Mouse (Mus musculus) lung, embryonic 15.5 days (tissue): Measurements from ENCODE around the gene Eef1akmt1. TPM values are rescaled to one million over a fixed set of nuclear protein-coding genes. Genes with fewer than 3 reads are reported as not detected.

Experiments
- ATAC-seq: fragments of 200-750 bp; cut with Nextera tagmentation; 2 replicates; pipeline ENCODE4 v1.8.0; 2017; ENCODE audit warnings: moderate number of reproducible peaks, borderline replicate concordance; ENCODE audit not compliant: low FRiP score, low TSS enrichment; ENCODE audit errors: extremely low read depth
- H3K27ac ChIP-seq: fragments of 300-500 bp; sonication (generic); 2 replicates; pipeline ENCODE4 v1.5.1; 2015; ENCODE audit warnings: moderate library complexity, mild to moderate bottlenecking, inconsistent platforms
- H3K27me3 ChIP-seq: fragments of 300-500 bp; sonication (generic); 2 replicates; pipeline ENCODE4 v1.6.1; 2015; ENCODE audit warnings: inconsistent platforms
- H3K36me3 ChIP-seq: fragments of 300-500 bp; sonication (generic); 2 replicates; pipeline ENCODE4 v1.6.1; 2015; ENCODE audit warnings: inconsistent platforms
- H3K4me1 ChIP-seq: fragments of 300-500 bp; sonication (generic); 2 replicates; pipeline ENCODE4 v1.6.1; 2015; ENCODE audit warnings: inconsistent platforms
- H3K4me2 ChIP-seq: fragments of 300-500 bp; sonication (generic); 2 replicates; pipeline ENCODE4 v1.6.1; 2015; ENCODE audit warnings: inconsistent platforms, mild to moderate bottlenecking, moderate library complexity
- H3K4me3 ChIP-seq: fragments of 300-500 bp; sonication (generic); 2 replicates; pipeline ENCODE4 v1.5.1; 2015; ENCODE audit warnings: mild to moderate bottlenecking, inconsistent platforms
- H3K9ac ChIP-seq: fragments of 300-500 bp; sonication (generic); 2 replicates; pipeline ENCODE4 v1.6.1; 2015; ENCODE audit warnings: inconsistent platforms
- H3K9me3 ChIP-seq: fragments of 300-500 bp; sonication (generic); 2 replicates; pipeline ENCODE4 v1.6.1; 2016; ENCODE audit warnings: inconsistent platforms
- WGBS: fragments of 180-500 bp; shearing (Covaris S2); methylation state at CpG from one replicate; pipeline ENCODE4 v1.1.7; 2015; 5-methylcytosine and 5-hydroxymethylcytosine counted together
- polyA plus RNA-seq: library from polyadenylated mRNA; unstranded; fragments of >200 nt; fragmentation: Nextera tagmentation; extraction: Ambion mirVana; gene quantifications from 2 replicates; pipeline ENCODE4 v1.2.1, GENCODE M21; 2015

Gene Eef1akmt1
- polyA plus RNA-seq, 1 experiment from 2014 or later = 106 TPM

DNA sequence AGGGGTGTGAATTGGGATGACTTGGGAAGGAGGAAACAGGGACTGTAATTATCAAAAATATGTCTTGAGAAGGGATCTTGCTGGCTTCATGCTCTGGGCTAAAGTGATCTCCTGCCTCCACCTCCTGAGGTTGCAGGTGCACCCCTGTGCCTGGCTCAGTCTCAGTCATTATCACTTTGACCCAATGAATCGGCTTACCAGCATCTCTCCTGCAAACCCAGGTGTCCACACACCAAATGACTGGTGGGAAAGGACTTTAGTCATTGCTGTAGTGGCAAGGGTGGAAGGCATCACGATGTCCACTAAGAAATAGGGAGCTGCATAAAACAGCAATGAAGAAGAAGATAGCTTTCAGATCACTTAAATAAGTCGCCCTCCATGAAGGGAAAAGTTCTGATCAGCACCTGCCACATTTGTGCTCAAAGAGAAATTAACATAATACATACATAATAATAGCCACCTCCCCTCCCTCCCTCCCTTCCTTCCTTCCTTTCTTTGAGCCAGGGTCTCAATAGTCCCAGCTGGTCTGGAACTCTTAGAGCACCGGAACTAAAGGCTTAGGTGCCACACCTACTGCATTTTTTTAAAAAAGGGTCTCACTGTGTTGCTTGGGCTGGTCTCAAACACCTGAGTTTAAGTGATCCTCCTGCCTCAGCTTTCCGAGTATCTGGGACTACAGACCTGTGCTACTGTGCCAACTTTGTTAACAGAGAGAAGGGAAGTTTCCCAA, 41.5 kb downstream of the Eef1akmt1 start:
- no peak overlapping the region for H3K4me2 ChIP-seq
- H3K9me3 ChIP-seq = no peaks in the 10 kb centered on the region
- no peaks in the 10 kb centered on the region for H3K27me3 ChIP-seq
- no peak overlapping the region for H3K4me3 ChIP-seq
- peaks cover 18% of the 10 kb centered on the region for H3K4me1 ChIP-seq
- 65% methylated on average over 5 of the region's 5 CpGs for WGBS
- H3K27ac ChIP-seq = no peak overlapping the region
- no peaks in the 10 kb centered on the region for H3K36me3 ChIP-seq
- no peak overlapping the region for H3K9ac ChIP-seq
- ATAC-seq = no peak

DNA sequence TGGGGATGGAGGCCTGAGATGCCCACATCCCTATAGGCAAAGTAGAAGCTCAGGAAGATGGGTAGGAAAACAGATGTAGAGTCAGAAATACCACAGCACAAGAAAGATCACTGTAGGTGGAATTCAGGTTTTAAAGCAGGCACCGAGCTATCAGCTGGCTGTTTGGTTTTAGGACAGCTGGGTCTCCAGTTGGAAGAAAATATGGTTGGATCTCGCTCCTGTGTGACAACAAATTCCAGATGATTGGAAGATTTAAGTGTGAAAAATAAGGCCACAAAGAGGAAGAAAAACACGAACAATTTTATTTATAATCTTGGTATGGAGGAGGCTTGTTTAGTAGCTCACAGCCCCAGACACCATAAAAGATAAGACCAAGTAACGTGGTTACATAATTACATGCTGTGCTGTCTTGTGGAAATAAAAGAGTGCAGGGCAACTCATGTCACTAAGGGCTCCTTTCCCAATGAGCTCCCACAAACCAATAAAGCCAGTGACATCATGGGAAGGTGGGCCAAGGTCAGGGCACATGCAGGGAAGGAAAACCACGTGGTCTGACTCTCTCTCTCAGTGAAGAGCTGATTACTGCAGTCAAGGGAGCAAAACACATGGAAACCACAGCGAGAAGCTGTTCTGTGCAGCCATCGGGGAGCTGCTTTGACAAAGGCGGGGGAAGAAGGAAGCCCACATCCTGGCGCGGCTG, 42.2 kb downstream of the Eef1akmt1 start:
- Histone ChIP-seq H3K4me2 (no peak overlapping the region), H3K9ac (no peak overlapping the region), H3K4me1 (peaks cover 11% of the 10 kb centered on the region), H3K9me3 (no peaks in the 10 kb centered on the region), H3K27ac (no peak overlapping the region), H3K27me3 (no peaks in the 10 kb centered on the region), H3K36me3 (no peaks in the 10 kb centered on the region), H3K4me3 (no peak overlapping the region)
- WGBS = 55% methylated on average over 10 of the region's 10 CpGs
- ATAC-seq = no peak

DNA sequence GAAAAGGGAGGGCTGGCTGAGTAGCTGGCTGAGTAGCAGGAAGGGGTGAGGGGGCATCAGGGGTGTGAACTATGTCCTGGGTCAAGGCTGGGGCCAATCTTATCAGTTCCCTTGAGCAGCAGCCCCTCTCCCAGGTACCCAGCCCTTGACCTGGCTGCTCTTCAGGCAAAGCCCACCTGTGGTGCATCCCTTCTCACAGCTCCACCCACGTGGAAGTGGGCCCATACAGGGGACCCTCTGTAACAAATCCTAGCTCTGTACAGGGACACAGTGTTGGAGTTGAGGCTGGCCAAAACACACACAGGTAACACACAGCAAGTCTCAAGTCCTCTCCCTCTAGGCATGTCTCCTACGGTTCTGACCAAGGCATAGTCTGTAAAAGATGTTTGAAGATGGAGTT, 43.8 kb downstream of the Eef1akmt1 start:
- Histone ChIP-seq H3K27me3 (no peaks in the 10 kb centered on the region), H3K36me3 (no peaks in the 10 kb centered on the region), H3K9me3 (no peaks in the 10 kb centered on the region), H3K4me3 (no peak overlapping the region), H3K27ac (no peak overlapping the region), H3K4me1 (peaks cover 6% of the 10 kb centered on the region; the same call in 1 of the 2 replicates), H3K4me2 (no peak overlapping the region), H3K9ac (no peak overlapping the region)
- 28% methylated on average over 2 of the region's 2 CpGs for WGBS
- ATAC-seq = no peak

DNA sequence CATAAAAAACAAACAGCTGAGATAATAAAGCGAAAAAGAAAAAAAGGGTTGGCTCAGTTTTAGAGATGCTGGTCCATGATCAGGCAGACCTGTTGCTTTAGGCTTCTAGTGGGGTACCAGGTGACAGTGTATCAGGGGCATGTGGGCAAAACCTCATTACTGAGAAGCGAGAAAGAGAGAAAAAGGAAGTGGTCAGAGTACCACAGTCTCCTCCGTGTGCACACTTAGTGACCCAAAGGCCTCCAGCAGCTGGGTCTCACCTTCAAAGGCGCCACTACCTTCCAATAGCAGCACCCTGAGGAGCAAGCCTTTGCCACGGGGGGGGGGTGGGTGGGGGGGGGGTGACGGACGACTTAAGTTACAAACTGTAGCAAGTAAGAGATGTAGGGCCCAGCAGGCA, 44.3 kb downstream of the Eef1akmt1 start:
- H3K4me1 ChIP-seq = peaks cover 6% of the 10 kb centered on the region; the same call in 1 of the 2 replicates
- H3K4me3 ChIP-seq = no peak overlapping the region
- WGBS = 44% methylated on average over 7 of the region's 7 CpGs
- H3K36me3 ChIP-seq = no peaks in the 10 kb centered on the region
- no peaks in the 10 kb centered on the region for H3K9me3 ChIP-seq
- ATAC-seq = no peak
- no peak overlapping the region for H3K4me2 ChIP-seq
- H3K27ac ChIP-seq = no peak overlapping the region
- no peaks in the 10 kb centered on the region for H3K27me3 ChIP-seq
- no peak overlapping the region for H3K9ac ChIP-seq

DNA sequence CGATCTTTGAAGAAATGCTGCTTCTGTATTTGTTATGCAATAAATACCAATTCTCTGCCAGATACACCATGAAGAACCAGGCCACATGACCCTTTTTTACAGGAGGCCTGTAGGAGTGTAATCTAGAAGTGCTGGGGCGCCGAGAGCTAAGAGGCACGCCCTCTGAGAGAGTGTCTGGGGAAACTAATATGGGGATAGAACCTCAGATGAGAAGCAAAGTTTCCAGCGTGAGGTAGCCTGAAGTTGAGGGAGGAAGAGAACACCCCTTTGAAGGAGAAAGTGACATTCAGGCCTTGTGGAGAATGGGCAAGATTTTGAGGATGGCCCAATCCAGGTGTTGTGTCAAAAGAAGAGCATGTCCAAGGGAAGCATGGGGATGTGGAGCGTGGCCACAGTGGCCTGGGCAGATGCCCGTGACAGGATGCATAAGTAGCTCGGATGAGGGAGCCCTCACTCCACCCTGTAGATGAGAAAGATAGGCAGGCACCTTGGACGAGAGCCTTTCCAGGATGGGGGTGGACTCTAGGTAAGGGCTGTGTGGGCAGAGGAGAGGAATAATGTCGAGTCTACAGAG, 45.3 kb downstream of the Eef1akmt1 start:
- H3K27me3 ChIP-seq = no peaks in the 10 kb centered on the region
- peaks cover 6% of the 10 kb centered on the region; the same call in 1 of the 2 replicates for H3K4me1 ChIP-seq
- ATAC-seq = peak; percentile 17
- no peak overlapping the region for H3K27ac ChIP-seq
- peak overlapping the region; percentile 95 for H3K4me2 ChIP-seq
- no peaks in the 10 kb centered on the region for H3K36me3 ChIP-seq
- no peak overlapping the region for H3K9ac ChIP-seq
- H3K4me3 ChIP-seq = peak overlapping the region; percentile 79
- H3K9me3 ChIP-seq = no peaks in the 10 kb centered on the region
- WGBS = 47% methylated on average over 10 of the region's 10 CpGs

DNA sequence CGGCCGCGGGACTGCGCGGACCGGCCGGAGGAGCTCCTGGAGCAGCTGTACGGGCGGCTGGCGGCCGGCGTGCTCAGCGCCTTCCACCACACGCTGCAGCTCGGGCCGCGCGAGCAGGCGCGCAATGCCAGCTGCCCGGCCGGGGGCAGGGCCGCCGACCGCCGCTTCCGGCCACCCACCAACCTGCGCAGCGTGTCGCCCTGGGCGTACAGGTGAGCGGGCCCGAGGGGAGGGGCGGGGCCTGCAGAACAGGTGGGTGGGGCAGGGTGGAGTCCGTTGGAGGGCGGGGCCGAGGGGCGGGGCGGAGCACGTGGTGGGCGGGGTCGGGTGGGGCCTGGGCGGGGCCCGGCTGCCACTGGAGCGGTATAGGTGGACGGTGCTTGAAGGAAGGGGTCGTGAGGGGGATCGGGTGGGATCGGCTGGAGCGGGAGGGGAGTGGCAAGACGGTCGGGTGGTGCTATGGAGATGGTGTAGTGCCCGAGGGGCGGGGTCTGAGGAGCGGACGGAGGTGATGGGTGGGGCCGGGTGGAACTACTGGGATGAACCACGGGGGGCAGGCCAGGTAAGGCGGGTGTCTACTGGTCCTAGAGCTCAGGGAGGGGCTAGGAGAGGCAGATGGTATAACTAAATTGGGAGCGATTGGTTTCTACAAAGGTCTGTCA, 45.9 kb downstream of the Eef1akmt1 start:
- Histone ChIP-seq H3K4me2 (peak overlapping the region; percentile 95), H3K36me3 (no peaks in the 10 kb centered on the region), H3K9me3 (no peaks in the 10 kb centered on the region), H3K27ac (peak overlapping the region; percentile 93), H3K4me3 (peak overlapping the region; percentile 79), H3K27me3 (no peaks in the 10 kb centered on the region), H3K9ac (peak overlapping the region; percentile 64), H3K4me1 (peaks cover 6% of the 10 kb centered on the region; the same call in 1 of the 2 replicates)
- peak; percentile 90 for ATAC-seq
- 1% methylated on average over 28 of the region's 60 CpGs for WGBS

DNA sequence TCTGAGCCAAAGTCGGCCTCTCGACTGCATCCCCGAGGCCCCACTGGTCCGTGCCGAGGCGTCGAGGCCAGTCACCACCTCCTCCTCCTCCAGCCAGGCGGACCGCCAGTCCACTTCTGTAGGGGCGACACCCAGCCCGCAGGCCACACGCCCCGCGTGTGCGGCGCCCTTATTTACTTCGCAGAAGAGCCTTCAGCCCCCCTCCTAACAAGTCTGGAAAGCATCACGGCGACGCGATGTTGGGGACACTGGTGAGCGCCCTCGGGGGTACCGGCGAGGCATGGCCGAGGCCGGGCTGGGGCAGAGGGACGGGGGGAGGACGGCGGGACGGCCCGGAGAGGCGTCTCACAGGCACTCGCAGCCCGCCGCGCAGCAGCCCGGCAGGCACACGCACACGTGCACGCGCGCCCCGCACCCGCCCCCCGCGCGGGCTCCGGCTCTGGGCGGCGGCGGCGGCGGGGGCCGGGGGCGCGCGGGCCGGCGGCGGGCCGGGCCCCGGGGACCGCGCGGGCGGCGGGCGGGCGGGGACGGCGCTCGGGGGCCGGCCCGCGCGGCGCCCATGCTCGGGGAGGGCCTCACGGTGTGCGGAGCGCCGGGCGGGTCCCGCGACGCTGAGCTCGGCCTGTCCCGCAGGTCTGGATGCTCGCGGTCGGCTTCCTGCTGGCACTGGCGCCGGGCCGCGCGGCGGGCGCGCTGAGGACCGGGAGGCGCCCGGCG, 46.6 kb downstream of the Eef1akmt1 start, which contains the start of gene Il17d:
Gene Il17d, plus strand, starts transcription at position 107 of the 717 bp plus-strand sequence.
- Histone ChIP-seq H3K9me3 (no peaks in the 10 kb centered on the region), H3K4me1 (peaks cover 6% of the 10 kb centered on the region; the same call in 1 of the 2 replicates), H3K36me3 (no peaks in the 10 kb centered on the region), H3K4me2 (peak within 1 kb of the TSS; percentile 95), H3K27me3 (no peaks in the 10 kb centered on the region), H3K9ac (peak within 1 kb of the TSS; percentile 64), H3K4me3 (peak within 1 kb of the TSS; percentile 79), H3K27ac (peak within 1 kb of the TSS; percentile 93)
- under 1% methylated on average over 65 of the region's 104 CpGs for WGBS
- ATAC-seq = peak; percentile 47; the same call in 1 of the 2 replicates

DNA sequence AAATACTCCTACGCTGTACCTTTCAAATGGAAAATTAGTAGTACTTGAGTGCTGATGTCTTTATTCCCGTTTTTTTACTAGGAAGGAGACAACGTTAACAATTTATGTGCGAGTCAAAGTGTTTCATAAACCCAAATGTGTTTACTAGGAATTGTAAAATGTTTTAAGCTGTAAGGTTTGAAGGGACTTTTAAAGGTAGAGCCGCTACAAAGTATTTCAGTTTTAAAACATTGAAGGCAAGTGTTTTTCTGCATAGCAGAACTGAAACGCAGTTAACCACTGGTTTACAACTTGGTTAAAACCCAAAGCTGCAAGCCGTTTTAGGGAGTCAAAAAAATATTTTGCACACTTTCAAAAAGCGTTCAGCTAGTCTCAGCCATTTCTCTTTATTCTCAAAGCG, 47.6 kb downstream of the Eef1akmt1 start:
- H3K4me1 ChIP-seq = peaks cover 6% of the 10 kb centered on the region; the same call in 1 of the 2 replicates
- no peaks in the 10 kb centered on the region for H3K9me3 ChIP-seq
- no peak overlapping the region for H3K9ac ChIP-seq
- H3K27me3 ChIP-seq = no peaks in the 10 kb centered on the region
- 88% methylated on average over 9 of the region's 9 CpGs for WGBS
- H3K27ac ChIP-seq = no peak overlapping the region
- peak overlapping the region; percentile 95; the same call in 1 of the 2 replicates for H3K4me2 ChIP-seq
- no peaks in the 10 kb centered on the region for H3K36me3 ChIP-seq
- peak overlapping the region; percentile 79; the same call in 1 of the 2 replicates for H3K4me3 ChIP-seq
- no peak for ATAC-seq

DNA sequence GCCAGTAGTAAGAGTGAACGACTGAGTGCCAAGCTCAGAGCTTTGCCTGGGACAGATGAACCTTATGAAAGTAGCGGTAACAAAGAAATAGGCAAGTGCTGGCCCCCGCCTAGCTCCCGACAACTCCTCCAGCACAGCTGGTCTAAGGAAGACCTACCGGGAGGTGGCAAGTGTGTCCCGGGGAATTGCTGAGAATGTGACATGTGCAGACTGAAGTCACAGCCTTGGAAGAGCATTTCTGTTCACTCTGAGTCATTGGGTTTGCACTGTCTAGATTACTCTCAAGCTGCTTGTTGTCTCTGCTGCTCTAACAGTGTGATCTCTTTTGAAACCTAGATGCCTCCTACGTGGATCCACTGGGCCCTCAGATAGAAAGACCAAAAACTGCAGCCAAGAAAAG, 54.4 kb downstream of the Eef1akmt1 start:
- no peak overlapping the region for H3K4me2 ChIP-seq
- H3K9me3 ChIP-seq = no peaks in the 10 kb centered on the region
- 81% methylated on average over 7 of the region's 7 CpGs for WGBS
- ATAC-seq = no peak
- H3K4me3 ChIP-seq = no peak overlapping the region
- H3K4me1 ChIP-seq = peaks cover 11% of the 10 kb centered on the region; the same call in 1 of the 2 replicates
- no peaks in the 10 kb centered on the region for H3K27me3 ChIP-seq
- H3K9ac ChIP-seq = no peak overlapping the region
- H3K36me3 ChIP-seq = no peaks in the 10 kb centered on the region
- no peak overlapping the region for H3K27ac ChIP-seq

DNA sequence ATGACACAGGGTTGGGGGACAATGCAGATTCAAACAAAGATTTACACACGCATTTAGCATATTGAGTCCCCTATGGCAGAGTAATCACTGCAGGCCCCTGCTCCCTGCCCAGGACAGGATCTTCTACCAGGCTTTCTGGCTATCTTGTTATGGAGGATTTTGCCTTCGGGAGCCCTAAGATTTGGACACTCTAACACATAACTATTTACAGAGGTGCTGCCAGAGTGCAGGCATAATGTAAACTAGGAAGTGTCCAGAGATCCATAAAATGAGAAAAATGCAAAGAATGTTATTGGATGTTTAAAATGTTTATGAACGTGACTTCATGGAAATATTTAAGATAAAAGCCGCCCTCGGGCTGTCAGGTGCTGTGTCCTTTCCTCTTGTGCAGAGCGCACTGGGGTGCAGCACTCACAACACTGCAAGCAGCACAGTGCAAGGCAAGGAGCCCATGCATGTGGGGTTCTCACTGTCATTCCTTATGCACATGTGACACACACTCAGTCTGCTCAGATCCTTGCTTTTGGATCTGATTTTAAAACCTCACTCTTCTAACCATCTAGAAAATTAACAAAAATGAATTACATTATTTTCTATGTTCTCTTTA, 56.2 kb downstream of the Eef1akmt1 start:
- 24% methylated on average over 6 of the region's 6 CpGs for WGBS
- H3K4me1 ChIP-seq = peaks cover 17% of the 10 kb centered on the region; the same call in 1 of the 2 replicates
- no peak overlapping the region for H3K4me2 ChIP-seq
- H3K9me3 ChIP-seq = no peaks in the 10 kb centered on the region
- H3K9ac ChIP-seq = no peak overlapping the region
- H3K4me3 ChIP-seq = no peak overlapping the region
- ATAC-seq = 0 out of 2 replicates have a peak, but pooled peaks have one; percentile 55
- H3K27ac ChIP-seq = peak overlapping the region; percentile 16; the same call in 1 of the 2 replicates
- no peaks in the 10 kb centered on the region for H3K27me3 ChIP-seq
- no peaks in the 10 kb centered on the region for H3K36me3 ChIP-seq
